ENCODE assay signal across 33 mouse cellular contexts in genomic region chr2:161418062-161418461, GRCm38 (mm10).
DNase-seq lines count a peak whose midpoint lies in the region; ATAC-seq and TF ChIP-seq lines count a peak whose summit lies in the region.
"Had no signal": no experiment of that assay in that cellular context is flagged by ENCODE, and none has a peak within 500 bp of the region (broad histone marks: within the 10 kb centered on the region; RNA-seq: fewer than 3 reads in every experiment).

No protein-coding gene starts in this region.

- ATAC-seq in hindbrain, postnatal 0 days, result no peak
- ATAC-seq: forebrain, embryonic 15.5 days; inflammation-experienced regulatory T-cells, adult 6 months; Patski had no signal

- no peak overlapping the region for H3K9ac ChIP-seq in hindbrain, postnatal 0 days (replicated peaks; ENCODE audit: low read length)
- H3K9ac ChIP-seq: embryonic facial prominence, embryonic 13.5 days; forebrain, embryonic 15.5 days; heart, embryonic 12.5 days; hindbrain, embryonic 14.5 days; liver, embryonic 15.5 days; lung, embryonic 14.5 days had no signal

- H3K4me2 ChIP-seq in hindbrain, postnatal 0 days (ENCODE audit: low read depth, low read length), result no peak overlapping the region
- H3K4me2 ChIP-seq: embryonic facial prominence, embryonic 13.5 days; forebrain, embryonic 15.5 days; heart, embryonic 12.5 days; hindbrain, embryonic 14.5 days; liver, embryonic 15.5 days; lung, embryonic 14.5 days had no signal

- no peak overlapping the region for H3K4me3 ChIP-seq in hindbrain, postnatal 0 days (ENCODE audit: low read length)
- H3K4me3 ChIP-seq: embryonic facial prominence, embryonic 13.5 days; forebrain, embryonic 10.5 days; forebrain, embryonic 15.5 days; heart, embryonic 12.5 days; layer of hippocampus, adult 2 months; liver, embryonic 15.5 days had no signal

- 74% methylated on average over 7 of the region's 7 CpGs for WGBS in hindbrain, postnatal 0 days

- no peaks in the 10 kb centered on the region for H3K4me1 ChIP-seq in hindbrain, postnatal 0 days (ENCODE audit: insufficient read depth, low read length)
- H3K4me1 ChIP-seq: embryonic facial prominence, embryonic 13.5 days; heart, embryonic 12.5 days; liver, embryonic 15.5 days had no signal

- intact Hi-C loops in left cerebral cortex, postnatal 36 days (cut with DNase I), result no loop called here

- peak; percentile 7 for DNase-seq in layer of hippocampus, adult 11-12 months (ENCODE audit: low spot score)
- DNase-seq in layer of hippocampus, adult 9-10 months (ENCODE audit: low spot score), result no peak
- peak; percentile 76 for DNase-seq in right cerebral cortex, adult 18-20 months
- no peak for DNase-seq in right cerebral cortex, postnatal 14 days
- peak; percentile 61 to 62 for DNase-seq in frontal cortex, postnatal 36 days (ENCODE audit: low spot score in 2 of 2)
- DNase-seq in left cerebral cortex, postnatal 36 days (ENCODE audit: low spot score in 2 of 2), result peak; percentile 42 to 49
- DNase-seq in liver, result no peak
- DNase-seq in hindbrain, postnatal 0 days (ENCODE audit: low spot score), result no peak
- DNase-seq: adrenal gland, postnatal 10 days; cerebellum, adult 11 months; cerebellum, adult 9-10 months; cerebellum, postnatal 36 days; embryo, embryonic 11 days; gastrocnemius, postnatal 25 days; heart, adult 11 months; kidney, adult 11 months; kidney, postnatal 25 days; lung, embryonic 14.5 days; lung, postnatal 14 days; midbrain, embryonic 14.5 days; retina, postnatal 1 day; spleen, adult 18-20 months; thymus, adult 2 months; thymus, postnatal 36 days had no signal

- no peaks in the 10 kb centered on the region for H3K9me3 ChIP-seq in hindbrain, postnatal 0 days (ENCODE audit: low read length)
- H3K9me3 ChIP-seq: embryonic facial prominence, embryonic 13.5 days; forebrain, embryonic 10.5 days; forebrain, embryonic 15.5 days; heart, embryonic 12.5 days; liver, embryonic 15.5 days had no signal

- H3K36me3 ChIP-seq in hindbrain, postnatal 0 days (ENCODE audit: insufficient read depth, low read length), result no peaks in the 10 kb centered on the region
- H3K36me3 ChIP-seq: embryonic facial prominence, embryonic 13.5 days; forebrain, embryonic 10.5 days; forebrain, embryonic 15.5 days; heart, embryonic 12.5 days; liver, embryonic 15.5 days had no signal

- no peak overlapping the region for H3K27ac ChIP-seq in hindbrain, postnatal 0 days
- H3K27ac ChIP-seq: embryonic facial prominence, embryonic 13.5 days; forebrain, embryonic 10.5 days; forebrain, embryonic 15.5 days; hindbrain, embryonic 14.5 days; layer of hippocampus, adult 2 months; liver, embryonic 15.5 days had no signal

- no peak for TF ChIP-seq CTCF in hindbrain, postnatal 0 days (IDR thresholded peaks at IDR 0.05; ENCODE audit: low read depth)

- H3K27me3 ChIP-seq in hindbrain, postnatal 0 days (ENCODE audit: insufficient read depth, low read length), result no peaks in the 10 kb centered on the region
- H3K27me3 ChIP-seq: embryonic facial prominence, embryonic 13.5 days; forebrain, embryonic 15.5 days; heart, embryonic 12.5 days; liver, embryonic 15.5 days; Patski had no signal

Comparison
In these comparisons a context has a peak if more than half of its experiments do, and no peak if none do; other contexts are left out.
1. DNase-seq: peak in layer of hippocampus, adult 11-12 months (single experiment), right cerebral cortex, adult 18-20 months (single experiment), frontal cortex, postnatal 36 days (2 of 2) and left cerebral cortex, postnatal 36 days (2 of 2); none in layer of hippocampus, adult 9-10 months (single experiment), right cerebral cortex, postnatal 14 days (single experiment), liver (single experiment) and hindbrain, postnatal 0 days (single experiment).